Mouse (Mus musculus) bone marrow, adult 2 months (tissue): ENCODE data around the gene Snrnp200. TPM values are rescaled to one million over a fixed set of nuclear protein-coding genes. Genes with fewer than 3 reads are reported as not detected.

Experiments used
- H3K27ac ChIP-seq: fragments of 200-500 bp; 2 replicates; pipeline ENCODE4 v1.5.1; 2012; ENCODE audit warnings: low read depth, mild to moderate bottlenecking, control low read depth, inconsistent platforms, low read length; ENCODE audit not compliant: control insufficient read depth, poor library complexity, insufficient read depth
- H3K4me1 ChIP-seq: fragments of 200-500 bp; 2 replicates; pipeline ENCODE4 v1.6.1; 2011; ENCODE audit warnings: low read length; ENCODE audit not compliant: control insufficient read depth, insufficient read depth
- H3K4me3 ChIP-seq: fragments of 200-500 bp; replicated peaks from 2 replicates; pipeline ENCODE3; 2011; ENCODE audit warnings: mild to moderate bottlenecking, low read depth, low read length, control low read depth; ENCODE audit not compliant: control insufficient read depth
- CTCF ChIP-seq: fragments of 200-500 bp; IDR thresholded peaks from 2 replicates; pipeline ENCODE4 v1.5.1; 2011; ENCODE audit warnings: low read length, control low read depth; ENCODE audit not compliant: control insufficient read depth, insufficient read depth
- POLR2A ChIP-seq: fragments of 200-500 bp; IDR thresholded peaks from 2 replicates; pipeline ENCODE4 v1.6.1; 2011; ENCODE audit warnings: low read depth, mild to moderate bottlenecking, control low read depth, low read length, borderline replicate concordance; ENCODE audit not compliant: control insufficient read depth
- WGBS: fragments of 180-500 bp; shearing (Covaris S2); methylation state at CpG from one replicate; pipeline ENCODE4 v1.1.7; 2018; 5-methylcytosine and 5-hydroxymethylcytosine counted together
- polyA plus RNA-seq: library from polyadenylated mRNA; stranded (reverse); fragments of >200 nt; gene quantifications from 2 replicates; pipeline ENCODE4 v1.2.4, GENCODE M21; 2011; ENCODE audit warnings: low replicate concordance; ENCODE audit not compliant: missing spikeins, insufficient read depth, insufficient read length

Gene Snrnp200
- polyA plus RNA-seq, 1 experiment, result 29.0 TPM

GRCm38 (mm10) chr2:127275551-127276320 is 67.5 kb downstream of the Snrnp200 start:
- H3K4me3 ChIP-seq, result no peak overlapping the region
- H3K27ac ChIP-seq, result no peak overlapping the region
- WGBS, result 84% methylated on average over 5 of the region's 5 CpGs
- peaks cover 3% of the 10 kb centered on the region for H3K4me1 ChIP-seq
- TF ChIP-seq CTCF (no peak), POLR2A (no peak)

DNA sequence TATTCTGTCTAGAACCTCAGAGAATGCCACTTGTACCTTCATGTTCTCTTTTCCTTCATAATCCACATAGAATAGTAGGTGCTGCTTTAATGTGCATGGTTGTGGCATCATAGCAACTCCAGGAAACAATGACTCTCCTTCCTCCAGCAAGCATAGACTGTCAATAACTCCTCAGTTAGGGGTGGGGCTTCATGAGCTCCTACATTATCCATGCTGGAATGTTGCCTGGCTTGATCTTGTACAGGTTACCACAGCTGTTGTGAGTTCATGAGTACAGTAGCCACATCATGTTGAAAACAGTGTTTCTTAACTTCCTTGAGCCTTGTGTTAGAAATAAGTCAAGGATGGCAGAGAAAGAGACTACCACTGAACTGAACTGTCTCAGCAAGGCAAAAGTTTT is 70.0 kb downstream of the Snrnp200 start:
- Histone ChIP-seq H3K4me1 (no peaks in the 10 kb centered on the region; the same call in 1 of the 2 replicates), H3K27ac (no peak overlapping the region; the same call in 1 of the 2 replicates), H3K4me3 (no peak overlapping the region)
- TF ChIP-seq POLR2A (no peak), CTCF (no peak)

Other genes starting within 250 kb of the Snrnp200 start
- 1.3 and 8.3 TPM in 2 replicates for gene Ap4e1, start 199.7 kb upstream of the Snrnp200 start, polyA plus RNA-seq
- gene Blvra, start 137.7 kb upstream of the Snrnp200 start, polyA plus RNA-seq, result 36.1 and 44.3 TPM in 2 replicates
- 36.2 and 41.6 TPM in 2 replicates for gene Ncaph, start 74.4 kb upstream of the Snrnp200 start, polyA plus RNA-seq
- gene Itpripl1, start 64.9 kb upstream of the Snrnp200 start, polyA plus RNA-seq, result 5.4 and 7.6 TPM in 2 replicates
- gene 1810024B03Rik, start 106 bp upstream of the Snrnp200 start, polyA plus RNA-seq, result 0.54 and 2.3 TPM in 2 replicates
- gene Ciao1, start 39.4 kb downstream of the Snrnp200 start, polyA plus RNA-seq, result 24.9 and 26.9 TPM in 2 replicates
- gene Tmem127, start 39.5 kb downstream of the Snrnp200 start, polyA plus RNA-seq, result 16.0 and 27.7 TPM in 2 replicates
- 23.7 and 25.4 TPM in 2 replicates for gene Stard7, start 61.8 kb downstream of the Snrnp200 start, polyA plus RNA-seq
- 15.1 and 23.2 TPM in 2 replicates for gene Dusp2, start 127.8 kb downstream of the Snrnp200 start, polyA plus RNA-seq
- gene Astl, start 130.3 kb downstream of the Snrnp200 start, polyA plus RNA-seq, result not detected in 2 replicates
- 0.74 TPM in 1 of 2 replicates, not detected in the other for gene Adra2b, start 154.8 kb downstream of the Snrnp200 start, polyA plus RNA-seq
- not detected in 2 replicates for gene Gpat2, start 216.8 kb downstream of the Snrnp200 start, polyA plus RNA-seq
- gene Fahd2a, start 236.2 kb downstream of the Snrnp200 start, polyA plus RNA-seq, result 9.5 and 14.6 TPM in 2 replicates